Mouse (Mus musculus) ES-E14 (cell line): Measurements from ENCODE around the gene Zp3. TPM values are rescaled to one million over a fixed set of nuclear protein-coding genes. Genes with fewer than 3 reads are reported as not detected.
A peak's percentile ranks its signal among the peaks of the same experiment; 100 is the strongest.

Source experiments
- DNase-seq: peaks from one replicate; pipeline ENCODE4 v3.0.0-alpha.2; 2013; ENCODE audit warnings: low read depth, low spot score
- H3K27ac ChIP-seq: 2 replicates; pipeline ENCODE4 v1.5.1; 2012; ENCODE audit warnings: low read depth, mild to moderate bottlenecking, low read length, moderate library complexity, mixed read lengths; ENCODE audit not compliant: poor library complexity, insufficient read depth, severe bottlenecking
- H3K36me3 ChIP-seq: 2 replicates; pipeline ENCODE4 v1.6.1; 2012; ENCODE audit warnings: mild to moderate bottlenecking, low read length, moderate library complexity, mixed read lengths; ENCODE audit not compliant: control insufficient read depth, poor library complexity, insufficient read depth, severe bottlenecking
- H3K4me1 ChIP-seq, 2 experiments: fragments of 150-350 bp in 1 of 2; sonication (generic) in 1 of 2; 2 replicates each; pipeline ENCODE4 v1.6.1; 2012; ENCODE audit warnings: low read length in 2 of 2, mild to moderate bottlenecking in 1 of 2, mixed read lengths in 1 of 2; ENCODE audit not compliant: control insufficient read depth in 2 of 2, insufficient read depth in 2 of 2, poor library complexity in 1 of 2
- H3K4me3 ChIP-seq, 2 experiments: fragments of 150-350 bp in 1 of 2; sonication (generic) in 1 of 2; 2 replicates each; pipeline ENCODE4 v1.5.1; 2012; ENCODE audit warnings: low read length in 2 of 2, low read depth in 1 of 2, mild to moderate bottlenecking in 1 of 2, mixed read lengths in 1 of 2; ENCODE audit not compliant: insufficient read depth in 1 of 2, poor library complexity in 1 of 2, severe bottlenecking in 1 of 2
- H3K9ac ChIP-seq: 2 replicates; pipeline ENCODE4 v1.6.1; 2012; ENCODE audit warnings: low read depth, mild to moderate bottlenecking, low read length, mixed read lengths; ENCODE audit not compliant: poor library complexity, insufficient read depth, severe bottlenecking
- H3K9me3 ChIP-seq: fragments of 150-350 bp; sonication (generic); 2 replicates; pipeline ENCODE4 v1.6.1; 2012; ENCODE audit warnings: low read depth, mild to moderate bottlenecking, low read length; ENCODE audit not compliant: control insufficient read depth, insufficient read depth
- CHD2 ChIP-seq: IDR thresholded peaks from 2 replicates; pipeline ENCODE4 v1.6.1; 2014; ENCODE audit warnings: mild to moderate bottlenecking, low read depth, low read length, inconsistent platforms
- HCFC1 ChIP-seq: IDR thresholded peaks from 2 replicates; pipeline ENCODE4 v1.6.1; 2012; ENCODE audit warnings: low read length, inconsistent platforms, borderline replicate concordance; ENCODE audit not compliant: insufficient read depth
- MAFK ChIP-seq: IDR thresholded peaks from 2 replicates; pipeline ENCODE4 v1.6.1; 2014; ENCODE audit warnings: mild to moderate bottlenecking, low read depth, low read length, inconsistent platforms; ENCODE audit not compliant: insufficient read depth
- ZC3H11A ChIP-seq: IDR thresholded peaks from 2 replicates; pipeline ENCODE4 v1.6.1; 2012; ENCODE audit warnings: low read depth, mild to moderate bottlenecking, inconsistent platforms, low read length, borderline replicate concordance
- ZNF384 ChIP-seq: IDR thresholded peaks from 2 replicates; pipeline ENCODE4 v1.6.1; 2012; ENCODE audit warnings: low read depth, low read length, inconsistent platforms
- in situ Hi-C, 2 experiments: fragments of 600-800 bp; cut with MboI; formaldehyde crosslinking; loops; one replicate each; pipeline ENCODE4 v1.15.1; 2025; ENCODE audit warnings: low sequenced_read_pairs in 2 of 2, inconsistent platforms in 1 of 2; ENCODE audit not compliant: unreplicated experiment in 2 of 2
- total RNA-seq: library from RNA; depleted of rRNA; stranded (reverse); fragments of 300-350 nt; gene quantifications from 2 replicates; pipeline ENCODE4 v1.2.3, GENCODE M21; 2012

Zp3 gene
- total RNA-seq, 1 experiment, result 12.7 TPM

- DNase-seq, result peak; percentile 51
- in situ Hi-C loops, result no loop called here
- peaks cover 6 to 12% of the 10 kb centered on the region in 2 experiments; a peak in 3 of 4 replicates for H3K4me1 ChIP-seq
- H3K36me3 ChIP-seq, result peaks cover 29% of the 10 kb centered on the region
- H3K9ac ChIP-seq, result peak overlapping the region; percentile 98
- TF ChIP-seq ZNF384, result 0 out of 2 replicates have a peak, but pooled peaks have one; percentile 0
- no peak for TF ChIP-seq HCFC1
- 0 out of 2 replicates have a peak, but pooled peaks have one; percentile 50 for TF ChIP-seq CHD2
- no peak for TF ChIP-seq ZC3H11A
- H3K27ac ChIP-seq, result peak overlapping the region; percentile 98
- H3K4me3 ChIP-seq, result peak overlapping the region; percentile 87 to 98
- H3K9me3 ChIP-seq, result no peaks in the 10 kb centered on the region
Observed at GRCm38 (mm10) chr5:135933900-135934441, 45.9 kb upstream of the Zp3 start.

- Histone ChIP-seq H3K27ac (peak within 1 kb of the TSS; percentile 98), H3K4me3 (peak within 1 kb of the TSS; percentile 87 to 98), H3K36me3 (peaks cover 23% of the 10 kb centered on the region), H3K9ac (peak within 1 kb of the TSS; percentile 98), H3K9me3 (no peaks in the 10 kb centered on the region), H3K4me1 (peaks cover 6 to 11% of the 10 kb centered on the region in 2 experiments; a peak in 3 of 4 replicates)
- in situ Hi-C loops, result no loop called here
- TF ChIP-seq CHD2 (peak; percentile 14; the same call in 1 of the 2 replicates), MAFK (peak; percentile 74), HCFC1 (peak; percentile 95), ZC3H11A (no peak), ZNF384 (peak; percentile 100)
- peak; percentile 93 for DNase-seq
Observed at GRCm38 (mm10) chr5:135934481-135935175, 45.3 kb upstream of the Zp3 start, which contains the start of gene Ywhag. Ywhag (minus strand) TSS chr5:135934616.

GRCm38 (mm10) chr5:135935176-135935523 lies 44.7 kb upstream of the Zp3 start:
- H3K27ac ChIP-seq, result peak overlapping the region; percentile 98
- peak overlapping the region; percentile 79 for H3K9ac ChIP-seq
- TF ChIP-seq ZNF384, result no peak
- no peak for TF ChIP-seq MAFK
- no peak for TF ChIP-seq HCFC1
- TF ChIP-seq CHD2, result no peak
- no peak for TF ChIP-seq ZC3H11A
- in situ Hi-C loops, result no loop called here
- peaks cover 19% of the 10 kb centered on the region for H3K36me3 ChIP-seq
- DNase-seq, result no peak
- peaks cover 6 to 12% of the 10 kb centered on the region in 2 experiments; a peak in 3 of 4 replicates for H3K4me1 ChIP-seq
- no peaks in the 10 kb centered on the region for H3K9me3 ChIP-seq
- peak overlapping the region; percentile 19 to 65 for H3K4me3 ChIP-seq

- peak overlapping the region; percentile 79 for H3K9ac ChIP-seq
- peaks cover 6 to 14% of the 10 kb centered on the region in 2 experiments; a peak in 3 of 4 replicates for H3K4me1 ChIP-seq
- H3K36me3 ChIP-seq, result peaks cover 13% of the 10 kb centered on the region
- DNase-seq, result peak; percentile 63
- no peaks in the 10 kb centered on the region for H3K9me3 ChIP-seq
- peak overlapping the region; percentile 98 for H3K27ac ChIP-seq
- in situ Hi-C loops, result no loop called here
- TF ChIP-seq HCFC1, result no peak
- TF ChIP-seq ZNF384, result peak; percentile 99
- TF ChIP-seq MAFK, result peak; percentile 18; the same call in 1 of the 2 replicates
- 0 out of 2 replicates have a peak, but pooled peaks have one; percentile 8 for TF ChIP-seq CHD2
- peak overlapping the region; percentile 19 to 65; a peak in 3 of 4 replicates for H3K4me3 ChIP-seq
Observed at GRCm38 (mm10) chr5:135935641-135936190, 44.2 kb upstream of the Zp3 start.
